Comparison of ENCODE assay signal across 8 mouse cellular contexts in genomic region chr11:95667177-95667576, GRCm38 (mm10). TPM values are rescaled to one million over a fixed set of nuclear protein-coding genes. Genes with fewer than 3 reads are reported as not detected.
DNase-seq lines count a peak whose midpoint lies in the region; ATAC-seq and TF ChIP-seq lines count a peak whose summit lies in the region.

No protein-coding gene starts in this region.

- intact Hi-C loops in left cerebral cortex, postnatal 36 days (cut with DNase I), result loop anchor here (10.0 kb wide), 1 partner anchor 272 kb away; no protein-coding TSS in a partner anchor

- peak overlapping the region; percentile 82 for H3K4me2 ChIP-seq in hindbrain, embryonic 15.5 days
- H3K4me2 ChIP-seq in liver, embryonic 13.5 days, result peak overlapping the region; percentile 70

- peaks cover 24% of the 10 kb centered on the region; the same call in 1 of the 2 replicates for H3K36me3 ChIP-seq in hindbrain, embryonic 15.5 days
- peaks cover 39% of the 10 kb centered on the region for H3K36me3 ChIP-seq in liver, embryonic 13.5 days
- H3K36me3 ChIP-seq in small intestine, adult 2 months (ENCODE audit: control insufficient read depth, insufficient read depth, low read length), result peaks cover 29% of the 10 kb centered on the region

- DNase-seq in lung, adult 18-20 months, result peak; percentile 29
- no peak for DNase-seq in lung, postnatal 14 days
- peak; percentile 55 for DNase-seq in liver, embryonic 13.5 days
- DNase-seq in Muller cell, postnatal 12 days (ENCODE audit: inconsistent ontology term), result no peak
- no peak for DNase-seq in left cerebral cortex, postnatal 36 days (ENCODE audit: low spot score in 2 of 2)

- 4% methylated on average over 11 of the region's 11 CpGs for WGBS in hindbrain, embryonic 15.5 days
- 0% methylated on average over 11 of the region's 11 CpGs for WGBS in liver, embryonic 13.5 days (ENCODE audit: insufficient replicate concordance)
- WGBS in small intestine, adult 2 months, result under 1% methylated on average over 11 of the region's 11 CpGs

- peak overlapping the region; percentile 76 for H3K4me3 ChIP-seq in hindbrain, embryonic 15.5 days
- peak overlapping the region; percentile 78 for H3K4me3 ChIP-seq in liver, embryonic 13.5 days (replicated peaks)
- peak overlapping the region; percentile 72 for H3K4me3 ChIP-seq in small intestine, adult 2 months (ENCODE audit: low read depth, low read length)

- H3K9ac ChIP-seq in hindbrain, embryonic 15.5 days, result peak overlapping the region; percentile 67
- peak overlapping the region; percentile 77 for H3K9ac ChIP-seq in liver, embryonic 13.5 days

- peak; percentile 24; the same call in 1 of the 2 replicates for ATAC-seq in common myeloid progenitor, adult 5-6 weeks (replicated peaks; ENCODE audit: low read depth, poor library complexity, severe bottlenecking)
- no peak; the same call in 1 of the 2 replicates for ATAC-seq in hindbrain, embryonic 15.5 days (ENCODE audit: low FRiP score, low read depth)
- ATAC-seq in liver, embryonic 13.5 days (ENCODE audit: low read depth), result peak; percentile 58

- TF ChIP-seq POLR2A in small intestine, adult 2 months (IDR thresholded peaks at IDR 0.05; ENCODE audit: low read depth, low read length), result no peak

- peaks cover 19% of the 10 kb centered on the region for H3K4me1 ChIP-seq in hindbrain, embryonic 15.5 days (replicated peaks)
- peaks cover 30% of the 10 kb centered on the region for H3K4me1 ChIP-seq in liver, embryonic 13.5 days (replicated peaks)
- peaks cover 8% of the 10 kb centered on the region for H3K4me1 ChIP-seq in small intestine, adult 2 months (ENCODE audit: control insufficient read depth, insufficient read depth, insufficient read length, low read length)

- no peaks in the 10 kb centered on the region for H3K9me3 ChIP-seq in hindbrain, embryonic 15.5 days
- no peaks in the 10 kb centered on the region for H3K9me3 ChIP-seq in liver, embryonic 13.5 days (replicated peaks)

- no peaks in the 10 kb centered on the region for H3K27me3 ChIP-seq in hindbrain, embryonic 15.5 days
- no peaks in the 10 kb centered on the region for H3K27me3 ChIP-seq in liver, embryonic 13.5 days
- no peaks in the 10 kb centered on the region for H3K27me3 ChIP-seq in small intestine, adult 2 months (ENCODE audit: control insufficient read depth, insufficient read depth, low read length)

- peak overlapping the region; percentile 66 for H3K27ac ChIP-seq in hindbrain, embryonic 15.5 days (replicated peaks)
- H3K27ac ChIP-seq in liver, embryonic 13.5 days, result peak overlapping the region; percentile 18
- peak overlapping the region; percentile 69 for H3K27ac ChIP-seq in small intestine, adult 2 months (ENCODE audit: insufficient read depth, low read depth, low read length)

- TF ChIP-seq CTCF in small intestine, adult 2 months (IDR thresholded peaks at IDR 0.05; ENCODE audit: extremely low read depth, insufficient read length, insufficient replicate concordance, low read depth, low read length), result no peak

RNA-seq across cellular contexts. Expression of gene Phb, which starts 0.4 kb away (rescaled TPM):
- 116 and 119 TPM in 2 replicates for total RNA-seq in common myeloid progenitor, adult 5-6 weeks (2017)
- 182 and 187 TPM in 2 replicates for polyA plus RNA-seq in hindbrain, embryonic 15.5 days (2015; fragmentation: Nextera tagmentation; extraction: Ambion mirVana)
- polyA plus RNA-seq in liver, embryonic 13.5 days (2015; fragmentation: Nextera tagmentation; extraction: Ambion mirVana), result 184 and 209 TPM in 2 replicates
- polyA plus RNA-seq in small intestine, adult 2 months (2012; rRNA removed), result 61.3 and 68.9 TPM in 2 replicates
- 10 to 100 TPM; 67.1 to 85.8 TPM for total RNA-seq in left cerebral cortex, postnatal 36 days (2021)

RNA-seq across cellular contexts. Expression of gene Zfp652, which starts 45.3 kb away (rescaled TPM):
- total RNA-seq in common myeloid progenitor, adult 5-6 weeks (2017), result 19.7 and 22.2 TPM in 2 replicates
- polyA plus RNA-seq in hindbrain, embryonic 15.5 days (2015; fragmentation: Nextera tagmentation; extraction: Ambion mirVana), result 24.0 and 26.1 TPM in 2 replicates
- polyA plus RNA-seq in liver, embryonic 13.5 days (2015; fragmentation: Nextera tagmentation; extraction: Ambion mirVana), result 5.9 and 6.3 TPM in 2 replicates
- 12.4 and 25.1 TPM in 2 replicates for polyA plus RNA-seq in small intestine, adult 2 months (2012; rRNA removed)
- 10 to 100 TPM; 36.4 to 44.1 TPM for total RNA-seq in left cerebral cortex, postnatal 36 days (2021)

RNA-seq across cellular contexts. Expression of gene B130006D01Rik, which starts 56.2 kb away (rescaled TPM):
- total RNA-seq in common myeloid progenitor, adult 5-6 weeks (2017), result 1.5 and 1.6 TPM in 2 replicates
- polyA plus RNA-seq in hindbrain, embryonic 15.5 days (2015; fragmentation: Nextera tagmentation; extraction: Ambion mirVana), result 1.1 and 1.2 TPM in 2 replicates
- 0.37 and 0.44 TPM in 2 replicates for polyA plus RNA-seq in liver, embryonic 13.5 days (2015; fragmentation: Nextera tagmentation; extraction: Ambion mirVana)
- polyA plus RNA-seq in small intestine, adult 2 months (2012; rRNA removed), result 0.05 TPM in 1 of 2 replicates, not detected in the other
- 1 to 10 TPM in 1 of 2 experiments, under 1 TPM in 1; 0.62 to 1.8 TPM for total RNA-seq in left cerebral cortex, postnatal 36 days (2021)

Comparison
In these comparisons a context has a peak if more than half of its experiments do, and no peak if none do; other contexts are left out.
1. DNase-seq: peak in lung, adult 18-20 months (2 of 2) and liver, embryonic 13.5 days (single experiment); none in lung, postnatal 14 days (single experiment), Muller cell, postnatal 12 days (single experiment) and left cerebral cortex, postnatal 36 days (0 of 2).
2. H3K27ac ChIP-seq: peak in every context shown above with its lines; median percentile 69 in small intestine, adult 2 months; 66 in hindbrain, embryonic 15.5 days; 18 in liver, embryonic 13.5 days.
3. Peak in every context shown above with its lines, with median percentiles within 50 percentile points of each other: H3K4me3 ChIP-seq.